Mouse (Mus musculus): ENCODE measurements around the gene Vmn2r98.
"Not testable (repeated sequence)": the region's sequence is repeated elsewhere in the genome, so short reads cannot be mapped to it uniquely, and the experiment has no call there.

DNA sequence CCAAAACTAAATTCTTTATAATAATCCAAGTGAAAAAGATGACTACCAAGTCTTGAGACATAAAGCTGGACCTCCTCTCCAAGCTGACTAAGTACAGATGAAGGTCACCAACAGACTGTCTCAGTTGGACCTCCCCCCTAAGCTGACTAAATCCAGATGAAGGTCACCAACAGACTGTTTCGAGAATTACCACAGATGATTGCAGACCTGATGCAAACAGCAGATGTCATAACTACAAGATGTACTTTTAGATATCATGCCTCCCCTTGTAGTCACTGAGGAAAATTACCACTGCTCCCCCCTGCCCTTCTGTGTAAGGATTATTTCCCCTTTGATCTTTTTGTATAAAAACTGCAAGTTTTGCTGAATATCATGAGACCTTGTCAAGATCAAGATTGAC is 21.8 kb upstream of the Vmn2r98 start:
- TF ChIP-seq GATA1 (IDR thresholded peaks at IDR 0.05; ENCODE audit: borderline replicate concordance, low read length); FLI1 (IDR thresholded peaks at IDR 0.05; ENCODE audit: low read length): not testable (repeated sequence)
